Mouse (Mus musculus) testis, adult 2 months (tissue): ENCODE results near the gene Crebrf. TPM values are rescaled to one million over a fixed set of nuclear protein-coding genes. Genes with fewer than 3 reads are reported as not detected.
A peak's percentile ranks its signal among the peaks of the same experiment; 100 is the strongest.

ENCODE experiments used
- H3K27ac ChIP-seq: fragments of 200-500 bp; 2 replicates; pipeline ENCODE4 v1.5.1; 2012; ENCODE audit warnings: low read depth, low read length; ENCODE audit not compliant: control insufficient read depth, insufficient read depth
- H3K27me3 ChIP-seq: fragments of 200-500 bp; 2 replicates; pipeline ENCODE4 v1.6.1; 2012; ENCODE audit warnings: mild to moderate bottlenecking, low read length, moderate library complexity; ENCODE audit not compliant: control insufficient read depth, insufficient read depth
- H3K36me3 ChIP-seq: fragments of 200-500 bp; 2 replicates; pipeline ENCODE4 v1.6.1; 2012; ENCODE audit warnings: mild to moderate bottlenecking, low read length; ENCODE audit not compliant: control insufficient read depth, insufficient read depth
- H3K4me1 ChIP-seq: fragments of 200-500 bp; 2 replicates; pipeline ENCODE4 v1.6.1; 2012; ENCODE audit warnings: low read length; ENCODE audit not compliant: control insufficient read depth, insufficient read depth
- H3K4me3 ChIP-seq: fragments of 200-500 bp; 2 replicates; pipeline ENCODE4 v1.5.1; 2012; ENCODE audit warnings: low read depth, mild to moderate bottlenecking, low read length, moderate library complexity, mixed read lengths; ENCODE audit not compliant: control insufficient read depth
- CTCF ChIP-seq: fragments of 200-500 bp; IDR thresholded peaks from 2 replicates; pipeline ENCODE4 v1.5.1; 2012; ENCODE audit warnings: low read depth, mild to moderate bottlenecking, inconsistent platforms, low read length, moderate library complexity; ENCODE audit not compliant: control insufficient read depth, insufficient read depth, insufficient replicate concordance
- POLR2A ChIP-seq: fragments of 200-500 bp; IDR thresholded peaks from 2 replicates; pipeline ENCODE4 v1.6.1; 2012; ENCODE audit warnings: low read depth, mild to moderate bottlenecking, inconsistent platforms, low read length, moderate library complexity; ENCODE audit not compliant: control insufficient read depth
- polyA plus RNA-seq: library from polyadenylated mRNA; depleted of rRNA; stranded (reverse); fragments of >200 nt; gene quantifications from 2 replicates; pipeline ENCODE4 v1.2.3, GENCODE M21; 2012

The Crebrf gene
- polyA plus RNA-seq, 1 experiment = 11.1 TPM

DNA sequence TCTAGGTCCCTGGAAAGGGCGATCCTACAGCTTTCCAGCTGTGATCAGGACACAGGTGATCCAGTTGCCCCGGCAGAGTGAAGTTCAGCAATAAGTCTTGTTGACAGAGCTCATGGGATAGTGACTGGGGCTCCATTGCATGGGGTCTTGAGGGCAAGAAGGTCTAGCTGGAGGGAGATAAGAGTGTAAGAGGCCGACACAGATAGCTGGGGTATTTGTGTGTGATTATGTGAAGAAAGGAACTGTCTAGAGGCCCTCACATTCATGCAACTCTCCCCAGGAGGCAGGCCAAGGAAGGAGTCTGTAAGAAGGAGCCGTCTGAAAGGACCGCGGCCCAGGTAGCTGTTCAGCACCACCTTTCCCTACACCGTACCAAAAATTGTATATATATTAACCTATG lies 8.4 kb upstream of the Crebrf start:
- H3K27me3 ChIP-seq = no peaks in the 10 kb centered on the region
- no peak overlapping the region for H3K4me3 ChIP-seq
- H3K27ac ChIP-seq = no peak overlapping the region
- TF ChIP-seq POLR2A (no peak), CTCF (no peak)
- no peaks in the 10 kb centered on the region for H3K36me3 ChIP-seq
- H3K4me1 ChIP-seq = no peaks in the 10 kb centered on the region

DNA sequence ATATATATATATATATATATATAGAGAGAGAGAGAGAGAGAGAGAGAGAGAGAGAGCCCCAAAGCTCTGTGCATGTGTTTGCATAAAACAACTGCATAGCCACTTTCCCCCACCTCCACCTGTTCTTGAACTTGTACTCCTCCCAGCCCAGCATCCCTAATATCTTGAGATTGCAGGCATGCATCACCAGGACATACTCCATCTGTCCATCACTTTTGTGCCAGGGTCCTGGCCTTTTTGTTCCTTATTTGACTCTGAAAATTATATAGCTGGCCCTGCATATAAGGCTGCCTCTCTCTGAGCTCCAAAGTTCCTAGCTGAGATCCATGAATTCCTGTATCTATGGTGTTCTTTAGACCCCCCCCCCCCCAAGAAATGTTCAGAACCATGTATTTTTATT lies 7.0 kb upstream of the Crebrf start:
- no peak overlapping the region for H3K27ac ChIP-seq
- no peaks in the 10 kb centered on the region for H3K27me3 ChIP-seq
- H3K36me3 ChIP-seq = no peaks in the 10 kb centered on the region
- no peak overlapping the region for H3K4me3 ChIP-seq
- TF ChIP-seq CTCF = no peak
- TF ChIP-seq POLR2A = no peak
- no peaks in the 10 kb centered on the region for H3K4me1 ChIP-seq

DNA sequence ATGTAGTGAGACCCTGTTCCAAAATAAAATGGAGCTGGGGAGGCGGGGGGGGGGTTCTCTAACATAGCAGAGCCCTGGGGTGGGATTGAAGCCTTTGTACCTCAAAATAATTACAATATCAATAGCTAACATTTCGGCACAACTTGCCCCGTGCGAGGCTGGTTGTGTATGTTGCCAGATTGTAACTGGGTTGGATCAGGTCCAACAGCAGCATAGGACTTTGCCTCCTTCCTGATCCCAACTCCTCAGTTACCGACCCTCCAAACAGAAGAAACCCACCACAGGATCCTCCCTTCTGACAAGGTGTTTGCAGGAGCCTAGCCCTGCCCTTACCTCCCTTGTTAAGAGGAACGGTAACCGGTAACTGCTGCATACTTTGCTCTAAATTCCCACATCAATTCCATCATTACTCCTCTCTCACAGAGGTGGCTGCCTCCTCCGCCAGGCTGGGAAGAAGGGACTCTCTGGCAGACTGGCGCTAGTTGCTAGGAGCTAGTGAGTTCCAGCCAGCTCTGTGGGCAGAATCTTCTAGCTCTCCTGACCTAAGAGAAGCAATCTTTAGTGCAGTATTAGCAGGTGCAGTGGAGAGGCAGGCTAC lies 6.4 kb upstream of the Crebrf start:
- no peaks in the 10 kb centered on the region for H3K27me3 ChIP-seq
- peak overlapping the region; percentile 47 for H3K27ac ChIP-seq
- no peak overlapping the region for H3K4me3 ChIP-seq
- TF ChIP-seq CTCF (no peak), POLR2A (no peak)
- no peaks in the 10 kb centered on the region for H3K36me3 ChIP-seq
- H3K4me1 ChIP-seq = peaks cover 1% of the 10 kb centered on the region; the same call in 1 of the 2 replicates

GRCm38 (mm10) chr17:26710049-26710448 lies 5.4 kb upstream of the Crebrf start:
- peak overlapping the region; percentile 69; the same call in 1 of the 2 replicates for H3K27ac ChIP-seq
- no peak overlapping the region for H3K4me3 ChIP-seq
- no peaks in the 10 kb centered on the region for H3K27me3 ChIP-seq
- no peaks in the 10 kb centered on the region for H3K36me3 ChIP-seq
- TF ChIP-seq CTCF (no peak), POLR2A (no peak)
- peaks cover 7% of the 10 kb centered on the region; the same call in 1 of the 2 replicates for H3K4me1 ChIP-seq

DNA sequence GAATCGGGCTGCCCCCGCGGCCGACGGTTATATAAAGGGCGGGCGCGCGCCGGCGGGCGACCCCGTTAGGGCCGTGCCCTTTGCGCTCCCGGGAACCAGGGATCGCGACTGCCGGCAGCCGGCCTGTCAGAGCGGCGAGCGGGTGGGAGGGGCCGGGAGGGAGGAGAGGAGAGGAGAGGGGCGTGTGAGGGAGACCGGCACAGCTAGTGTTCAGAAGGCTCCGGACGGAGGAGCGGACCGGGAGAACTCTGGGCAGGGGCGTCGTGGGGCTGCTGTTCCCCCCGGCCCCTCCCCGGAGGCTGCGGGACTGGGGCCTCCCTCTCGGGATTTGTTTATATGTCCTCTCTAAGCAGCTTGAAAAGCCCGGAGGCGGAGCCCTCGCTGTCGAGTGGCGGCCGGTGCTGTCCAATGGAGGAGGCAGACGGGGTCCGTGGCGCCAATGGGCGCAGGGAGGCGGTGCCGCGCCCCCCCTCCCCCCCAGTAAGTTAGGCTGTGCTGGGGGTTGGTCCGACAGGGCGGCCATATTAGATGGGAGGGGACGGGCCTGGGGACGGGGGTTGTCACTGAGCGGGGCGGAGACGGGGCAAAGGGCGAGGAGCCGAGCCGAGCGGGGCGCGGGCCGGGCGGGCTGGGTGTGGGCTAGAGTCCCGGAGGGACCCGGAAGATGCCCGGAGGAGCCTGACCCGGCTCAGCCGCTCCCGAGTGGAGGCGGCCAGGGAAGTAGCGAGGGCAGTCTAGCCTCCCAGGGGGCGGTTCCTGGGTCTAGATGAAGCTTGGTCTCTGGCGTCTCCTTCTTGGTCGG lies 667 bp downstream of the Crebrf start:
- peak overlapping the region; percentile 87 for H3K27ac ChIP-seq
- TF ChIP-seq CTCF = no peak
- TF ChIP-seq POLR2A = peak; percentile 75
- peak overlapping the region; percentile 93 for H3K4me3 ChIP-seq
- H3K36me3 ChIP-seq = no peaks in the 10 kb centered on the region
- H3K4me1 ChIP-seq = peaks cover 7% of the 10 kb centered on the region; the same call in 1 of the 2 replicates
- H3K27me3 ChIP-seq = no peaks in the 10 kb centered on the region

DNA sequence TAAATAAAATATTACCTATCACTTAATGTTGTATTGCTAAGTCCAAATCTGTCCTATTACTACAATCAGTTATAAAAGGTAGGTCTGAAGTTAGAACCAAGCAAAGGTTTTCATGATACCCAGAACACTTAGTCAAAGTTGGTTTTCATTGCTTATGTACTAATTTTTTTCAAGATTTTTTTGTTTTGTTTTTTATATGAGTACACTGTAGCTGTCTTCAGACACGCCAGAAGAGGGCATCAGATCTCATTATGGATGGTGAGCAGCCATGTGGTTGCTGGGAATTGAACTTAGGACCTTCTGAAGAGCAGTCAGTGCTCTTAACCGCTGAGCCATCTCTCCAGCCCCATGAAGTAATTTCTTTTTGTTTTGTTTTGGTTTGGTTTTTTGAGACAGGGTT lies 2.4 kb downstream of the Crebrf start:
- H3K4me3 ChIP-seq = no peak overlapping the region
- no peaks in the 10 kb centered on the region for H3K36me3 ChIP-seq
- TF ChIP-seq POLR2A = no peak
- peaks cover 7% of the 10 kb centered on the region; the same call in 1 of the 2 replicates for H3K4me1 ChIP-seq
- no peaks in the 10 kb centered on the region for H3K27me3 ChIP-seq
- H3K27ac ChIP-seq = no peak overlapping the region

GRCm38 (mm10) chr17:26719405-26719804 lies 4.0 kb downstream of the Crebrf start:
- H3K27ac ChIP-seq = no peak overlapping the region
- H3K4me3 ChIP-seq = no peak overlapping the region
- H3K27me3 ChIP-seq = no peaks in the 10 kb centered on the region
- no peaks in the 10 kb centered on the region for H3K36me3 ChIP-seq
- H3K4me1 ChIP-seq = peaks cover 3% of the 10 kb centered on the region; the same call in 1 of the 2 replicates
- TF ChIP-seq CTCF = no peak
